Mouse (Mus musculus) embryonic fibroblast, embryonic 13.5 days (primary cell): Measurements from ENCODE around the gene Sult1b1.

Experiments used
- CTCF ChIP-seq: IDR thresholded peaks from 2 replicates; pipeline ENCODE4 v1.5.1; 2011; ENCODE audit warnings: mild to moderate bottlenecking, control low read depth, low read length, moderate library complexity, borderline replicate concordance; ENCODE audit not compliant: insufficient read depth
- POLR2A ChIP-seq: IDR thresholded peaks from 2 replicates; pipeline ENCODE4 v1.6.1; 2011; ENCODE audit warnings: low read depth, mild to moderate bottlenecking, control low read depth, low read length, moderate library complexity

GRCm38 (mm10) chr5:87560145-87560544 is 22.1 kb upstream of the Sult1b1 start:
- TF ChIP-seq CTCF (no peak), POLR2A (no peak)
